Mouse (Mus musculus) stomach, postnatal 0 days (tissue): ENCODE results near the gene Atp2a2.

ENCODE experiments used
- CTCF ChIP-seq: IDR thresholded peaks from 2 replicates; pipeline ENCODE4 v1.5.1; 2016; ENCODE audit warnings: antibody characterized with exemption, low read depth, mild to moderate bottlenecking, moderate library complexity
- EP300 ChIP-seq: optimal IDR thresholded peaks from 2 replicates; pipeline ENCODE3; 2016; ENCODE audit warnings: antibody characterized with exemption

GRCm38 (mm10) chr5:122500141-122500540 is 1.9 kb downstream of the Atp2a2 start:
- TF ChIP-seq CTCF (no peak), EP300 (no peak)
